ENCODE assay signal across 1 mouse cellular context in genomic region chr4:149504858-149505257, GRCm38 (mm10).
TF ChIP-seq lines count a peak whose summit lies in the region.

No protein-coding gene starts in this region.

TF ChIP-seq in MEL, 35 proteins besides CTCF, POLR2A, EP300 and RAD21:
- TF ChIP-seq BHLHE40 (IDR thresholded peaks at IDR 0.05; ENCODE audit: borderline replicate concordance, low read depth, low read length) (no peak), E2F4 (IDR thresholded peaks at IDR 0.05; ENCODE audit: borderline replicate concordance, low read depth, low read length) (no peak), POLR2AphosphoS2 (IDR thresholded peaks at IDR 0.05; ENCODE audit: low read length) (no peak), ZC3H11A (IDR thresholded peaks at IDR 0.05; ENCODE audit: low read depth, low read length) (no peak), MAFK (IDR thresholded peaks at IDR 0.05; ENCODE audit: borderline replicate concordance, low read depth, low read length) (no peak), USF2 (IDR thresholded peaks at IDR 0.05; ENCODE audit: borderline replicate concordance in 1 of 2, insufficient read depth in 1 of 2, low read depth in 1 of 2, low read length in 2 of 2) (no peak), MYC (IDR thresholded peaks at IDR 0.05; ENCODE audit: low read depth, low read length) (no peak), MAZ (IDR thresholded peaks at IDR 0.05; ENCODE audit: low read depth, low read length) (no peak), NELFE (IDR thresholded peaks at IDR 0.05; ENCODE audit: low read depth, low read length) (no peak), GABPA (IDR thresholded peaks at IDR 0.05; ENCODE audit: low read depth, low read length) (no peak), ZKSCAN1 (IDR thresholded peaks at IDR 0.05; ENCODE audit: low read depth, low read length) (no peak), MEF2A (IDR thresholded peaks at IDR 0.05; ENCODE audit: extremely low read depth, insufficient replicate concordance, low read depth, low read length, poor library complexity, severe bottlenecking) (no peak), USF1 (IDR thresholded peaks at IDR 0.05; ENCODE audit: low read depth, low read length) (no peak), KAT2A (conservative IDR thresholded peaks at IDR 0.05; ENCODE audit: low read depth, low read length) (no peak)
